Mouse (Mus musculus): ENCODE data around the gene Npb. TPM values are rescaled to one million over a fixed set of nuclear protein-coding genes. Genes with fewer than 3 reads are reported as not detected.
"Not testable (repeated sequence)": the region's sequence is repeated elsewhere in the genome, so short reads cannot be mapped to it uniquely, and the experiment has no call there.

The Npb gene
- total and polyA plus RNA-seq, 3 experiments, result 0.27 to 1.7 TPM; not detected in 1

GRCm38 (mm10) chr11:120581490-120582267 lies 26.6 kb upstream of the Npb start, which contains the start of gene Arhgdia (continued):
- TF ChIP-seq USF2 (IDR thresholded peaks at IDR 0.05; ENCODE audit: borderline replicate concordance in 1 of 2, insufficient read depth in 1 of 2, low read depth in 1 of 2, low read length in 2 of 2), result no peak
- peak; percentile 79 to 89 for TF ChIP-seq POLR2A (IDR thresholded peaks at IDR 0.05; ENCODE audit: control insufficient read depth in 1 of 2, insufficient read depth in 1 of 2, low read depth in 1 of 2, low read length in 2 of 2, poor library complexity in 1 of 2)

GRCm38 (mm10) chr11:120582268-120582981 lies 25.9 kb upstream of the Npb start:
- H3K36me3 ChIP-seq (ENCODE audit: control insufficient read depth in 1 of 2, insufficient read depth in 2 of 2, low read length in 2 of 2), result peaks cover 7 to 12% of the 10 kb centered on the region in 2 experiments; a peak in 3 of 4 replicates
- H3K27ac ChIP-seq (ENCODE audit: control insufficient read depth, low read depth, low read length), result peak overlapping the region; percentile 73
- no peaks in the 10 kb centered on the region for H3K9me3 ChIP-seq (replicated peaks; ENCODE audit: insufficient read depth, low read length)
- peak overlapping the region; percentile 84 for H3K9ac ChIP-seq (ENCODE audit: control insufficient read depth, low read depth, low read length, poor library complexity, severe bottlenecking)
- peaks cover 5 to 18% of the 10 kb centered on the region in 2 experiments for H3K4me1 ChIP-seq (ENCODE audit: control insufficient read depth in 1 of 2, insufficient read depth in 2 of 2, low read length in 2 of 2)
- H3K27me3 ChIP-seq (ENCODE audit: control insufficient read depth in 1 of 2, insufficient read depth in 2 of 2, low read length in 2 of 2), result no peaks in the 10 kb centered on the region
- H3K4me3 ChIP-seq (ENCODE audit: control insufficient read depth in 1 of 2, insufficient read depth in 1 of 2, low read depth in 2 of 2, low read length in 2 of 2), result peak overlapping the region; percentile 63 to 76
- TF ChIP-seq ZC3H11A (IDR thresholded peaks at IDR 0.05; ENCODE audit: low read depth, low read length) (peak; percentile 40), SMC3 (IDR thresholded peaks at IDR 0.05; ENCODE audit: low read depth, low read length) (peak; percentile 63), HCFC1 (IDR thresholded peaks at IDR 0.05; ENCODE audit: low read depth, low read length) (no peak), CTCF (IDR thresholded peaks at IDR 0.05 in 2 of 3, conservative IDR thresholded peaks at IDR 0.05 in 1 of 3; ENCODE audit: control insufficient read depth in 1 of 3, insufficient read depth in 1 of 3, low read depth in 2 of 3, low read length in 3 of 3, poor library complexity in 1 of 3, severe bottlenecking in 1 of 3) (peak; percentile 18 to 85 (median 75); a peak in 5 of 6 replicates), SIN3A (IDR thresholded peaks at IDR 0.05; ENCODE audit: low read length) (no peak), TAL1 (IDR thresholded peaks at IDR 0.05; ENCODE audit: low read length) (no peak), CHD1 (IDR thresholded peaks at IDR 0.05; ENCODE audit: low read depth, low read length) (0 out of 2 replicates have a peak, but pooled peaks have one; percentile 37), USF1 (IDR thresholded peaks at IDR 0.05; ENCODE audit: low read depth, low read length) (peak; percentile 63), RAD21 (IDR thresholded peaks at IDR 0.05; ENCODE audit: low read depth, low read length) (peak; percentile 67), JUND (IDR thresholded peaks at IDR 0.05; ENCODE audit: low read depth, low read length) (no peak), MYC (IDR thresholded peaks at IDR 0.05; ENCODE audit: low read depth, low read length) (peak; percentile 63; the same call in 1 of the 2 replicates)
- peaks cover 35% of the 10 kb centered on the region for H3K79me2 ChIP-seq (ENCODE audit: control insufficient read depth, insufficient read depth, low read length, poor library complexity)
- peak; percentile 84 for DNase-seq (ENCODE audit: low read depth, low spot score)

GRCm38 (mm10) chr11:120582982-120583293 lies 25.3 kb upstream of the Npb start:
- H3K79me2 ChIP-seq (ENCODE audit: control insufficient read depth, insufficient read depth, low read length, poor library complexity), result peaks cover 35% of the 10 kb centered on the region
- not testable (repeated sequence) for H3K27me3 ChIP-seq (ENCODE audit: control insufficient read depth in 1 of 2, insufficient read depth in 2 of 2, low read length in 2 of 2); H3K27ac ChIP-seq (ENCODE audit: control insufficient read depth, low read depth, low read length); H3K4me3 ChIP-seq (ENCODE audit: control insufficient read depth in 1 of 2, insufficient read depth in 1 of 2, low read depth in 2 of 2, low read length in 2 of 2); H3K9me3 ChIP-seq (replicated peaks; ENCODE audit: insufficient read depth, low read length); DNase-seq (ENCODE audit: low read depth, low spot score); H3K9ac ChIP-seq (ENCODE audit: control insufficient read depth, low read depth, low read length, poor library complexity, severe bottlenecking)
- H3K4me1 ChIP-seq (ENCODE audit: control insufficient read depth in 1 of 2, insufficient read depth in 2 of 2, low read length in 2 of 2), result peaks cover 5 to 18% of the 10 kb centered on the region in 2 experiments
- peaks cover 10 to 15% of the 10 kb centered on the region in 2 experiments for H3K36me3 ChIP-seq (ENCODE audit: control insufficient read depth in 1 of 2, insufficient read depth in 2 of 2, low read length in 2 of 2)

Data from MEL (cell line).